Mouse (Mus musculus) liver, postnatal 0 days (tissue): ENCODE data around the gene Tyro3. TPM values are rescaled to one million over a fixed set of nuclear protein-coding genes. Genes with fewer than 3 reads are reported as not detected.

Experiments
- ATAC-seq: fragments of 200-750 bp; cut with Nextera tagmentation; 2 replicates; pipeline ENCODE4 v1.8.0; 2017; ENCODE audit warnings: mild to moderate bottlenecking, moderate library complexity
- DNase-seq: peaks from one replicate; pipeline ENCODE4 v3.0.0-alpha.2; 2016
- H3K27ac ChIP-seq: fragments of 300-500 bp; sonication (generic); 2 replicates; pipeline ENCODE4 v1.5.1; 2014; ENCODE audit warnings: antibody characterized with exemption, moderate library complexity, mild to moderate bottlenecking, low read depth
- H3K27me3 ChIP-seq: fragments of 300-500 bp; sonication (generic); 2 replicates; pipeline ENCODE4 v1.6.1; 2014; ENCODE audit warnings: low read length, control low read depth, mixed read lengths; ENCODE audit not compliant: insufficient read depth
- H3K36me3 ChIP-seq: fragments of 300-500 bp; sonication (generic); replicated peaks from 2 replicates; pipeline ENCODE4 v1.6.1; 2014; ENCODE audit warnings: mild to moderate bottlenecking, control low read depth, low read length, moderate library complexity, mixed read lengths; ENCODE audit not compliant: insufficient read depth
- H3K4me1 ChIP-seq: fragments of 300-500 bp; sonication (generic); 2 replicates; pipeline ENCODE4 v1.6.1; 2014; ENCODE audit warnings: antibody characterized with exemption, mild to moderate bottlenecking, control low read depth; ENCODE audit not compliant: insufficient read depth
- H3K4me2 ChIP-seq: fragments of 300-500 bp; sonication (generic); 2 replicates; pipeline ENCODE4 v1.6.1; 2014; ENCODE audit warnings: low read depth, mild to moderate bottlenecking, low read length, moderate library complexity, mixed read lengths
- H3K4me3 ChIP-seq: fragments of 300-500 bp; sonication (generic); 2 replicates; pipeline ENCODE4 v1.5.1; 2014; ENCODE audit warnings: low read depth, low read length
- H3K9ac ChIP-seq: fragments of 300-500 bp; sonication (generic); replicated peaks from 2 replicates; pipeline ENCODE4 v1.6.1; 2014; ENCODE audit warnings: mild to moderate bottlenecking, moderate library complexity
- H3K9me3 ChIP-seq: fragments of 300-500 bp; sonication (generic); 2 replicates; pipeline ENCODE4 v1.6.1; 2016; ENCODE audit warnings: mild to moderate bottlenecking, control low read depth, low read length, mixed read lengths
- CTCF ChIP-seq: sonication (generic); IDR thresholded peaks from 2 replicates; pipeline ENCODE4 v1.5.1; 2016; ENCODE audit warnings: antibody characterized with exemption, low read depth
- EP300 ChIP-seq: IDR thresholded peaks from 2 replicates; pipeline ENCODE4 v1.6.1; 2016; ENCODE audit warnings: antibody characterized with exemption, low read depth, mild to moderate bottlenecking
- WGBS: fragments of 180-500 bp; shearing (Covaris S2); extraction: QIAGEN DNeasy Blood & Tissue Kit; methylation state at CpG from one replicate; pipeline ENCODE4 v1.1.7; 2014; ENCODE audit not compliant: insufficient replicate concordance; 5-methylcytosine and 5-hydroxymethylcytosine counted together
- polyA plus RNA-seq: library from polyadenylated mRNA; unstranded; fragments of >200 nt; fragmentation: Nextera tagmentation; extraction: Ambion mirVana; gene quantifications from 2 replicates; pipeline ENCODE4 v1.2.1, GENCODE M21; 2015

Gene Tyro3
- polyA plus RNA-seq, 1 experiment from 2014 or later = 0.26 TPM

GRCm38 (mm10) chr2:119811490-119812146 lies 14.1 kb downstream of the Tyro3 start:
- no peak for DNase-seq
- 68% methylated on average over 14 of the region's 14 CpGs for WGBS
- no peak overlapping the region for H3K27ac ChIP-seq
- no peaks in the 10 kb centered on the region for H3K36me3 ChIP-seq
- no peaks in the 10 kb centered on the region for H3K9me3 ChIP-seq
- no peak for ATAC-seq
- no peak for TF ChIP-seq EP300
- no peak for TF ChIP-seq CTCF
- no peak overlapping the region for H3K4me2 ChIP-seq
- no peaks in the 10 kb centered on the region for H3K27me3 ChIP-seq
- no peak overlapping the region for H3K4me3 ChIP-seq
- H3K9ac ChIP-seq = no peak overlapping the region
- H3K4me1 ChIP-seq = no peaks in the 10 kb centered on the region; the same call in 1 of the 2 replicates

GRCm38 (mm10) chr2:119814376-119814933 lies 16.9 kb downstream of the Tyro3 start:
- Histone ChIP-seq H3K4me1 (no peaks in the 10 kb centered on the region), H3K27ac (no peak overlapping the region), H3K9me3 (no peaks in the 10 kb centered on the region), H3K4me3 (no peak overlapping the region), H3K4me2 (no peak overlapping the region), H3K9ac (no peak overlapping the region), H3K36me3 (no peaks in the 10 kb centered on the region), H3K27me3 (no peaks in the 10 kb centered on the region)
- DNase-seq (no peak), ATAC-seq (no peak)
- WGBS = 53% methylated on average over 7 of the region's 7 CpGs
- TF ChIP-seq CTCF = no peak
- no peak for TF ChIP-seq EP300

DNA sequence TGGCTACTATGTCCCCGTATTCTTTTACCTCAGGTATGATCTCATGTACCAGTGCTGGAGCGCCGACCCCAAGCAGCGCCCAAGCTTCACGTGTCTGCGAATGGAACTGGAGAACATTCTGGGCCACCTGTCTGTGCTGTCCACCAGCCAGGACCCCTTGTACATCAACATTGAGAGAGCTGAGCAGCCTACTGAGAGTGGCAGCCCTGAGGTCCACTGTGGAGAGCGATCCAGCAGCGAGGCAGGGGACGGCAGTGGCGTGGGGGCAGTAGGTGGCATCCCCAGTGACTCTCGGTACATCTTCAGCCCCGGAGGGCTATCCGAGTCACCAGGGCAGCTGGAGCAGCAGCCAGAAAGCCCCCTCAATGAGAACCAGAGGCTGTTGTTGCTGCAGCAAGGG lies 19.1 kb downstream of the Tyro3 start:
- WGBS = 88% methylated on average over 13 of the region's 13 CpGs
- H3K4me2 ChIP-seq = no peak overlapping the region
- H3K4me1 ChIP-seq = no peaks in the 10 kb centered on the region
- DNase-seq (no peak), ATAC-seq (no peak)
- H3K4me3 ChIP-seq = no peak overlapping the region
- H3K9ac ChIP-seq = no peak overlapping the region
- TF ChIP-seq EP300 (no peak), CTCF (no peak)
- no peaks in the 10 kb centered on the region for H3K9me3 ChIP-seq
- no peaks in the 10 kb centered on the region for H3K36me3 ChIP-seq
- H3K27me3 ChIP-seq = no peaks in the 10 kb centered on the region
- no peak overlapping the region for H3K27ac ChIP-seq

- H3K27ac ChIP-seq = no peak overlapping the region
- H3K4me1 ChIP-seq = no peaks in the 10 kb centered on the region
- no peak for TF ChIP-seq EP300
- TF ChIP-seq CTCF = no peak
- ATAC-seq (no peak), DNase-seq (no peak)
- 77% methylated on average over 5 of the region's 5 CpGs for WGBS
- H3K9me3 ChIP-seq = no peaks in the 10 kb centered on the region
- H3K4me2 ChIP-seq = no peak overlapping the region
- no peak overlapping the region for H3K9ac ChIP-seq
- H3K4me3 ChIP-seq = no peak overlapping the region
- H3K36me3 ChIP-seq = no peaks in the 10 kb centered on the region
- H3K27me3 ChIP-seq = no peaks in the 10 kb centered on the region
Observed at GRCm38 (mm10) chr2:119817047-119817446, 19.5 kb downstream of the Tyro3 start.

- 57% methylated on average over 9 of the region's 9 CpGs for WGBS
- Histone ChIP-seq H3K9ac (no peak overlapping the region), H3K36me3 (no peaks in the 10 kb centered on the region), H3K4me2 (no peak overlapping the region), H3K4me1 (no peaks in the 10 kb centered on the region), H3K4me3 (no peak overlapping the region), H3K27me3 (no peaks in the 10 kb centered on the region), H3K9me3 (no peaks in the 10 kb centered on the region), H3K27ac (no peak overlapping the region)
- no peak for TF ChIP-seq CTCF
- ATAC-seq = no peak
- DNase-seq = no peak
Observed at GRCm38 (mm10) chr2:119818668-119819272, 21.2 kb downstream of the Tyro3 start.

DNA sequence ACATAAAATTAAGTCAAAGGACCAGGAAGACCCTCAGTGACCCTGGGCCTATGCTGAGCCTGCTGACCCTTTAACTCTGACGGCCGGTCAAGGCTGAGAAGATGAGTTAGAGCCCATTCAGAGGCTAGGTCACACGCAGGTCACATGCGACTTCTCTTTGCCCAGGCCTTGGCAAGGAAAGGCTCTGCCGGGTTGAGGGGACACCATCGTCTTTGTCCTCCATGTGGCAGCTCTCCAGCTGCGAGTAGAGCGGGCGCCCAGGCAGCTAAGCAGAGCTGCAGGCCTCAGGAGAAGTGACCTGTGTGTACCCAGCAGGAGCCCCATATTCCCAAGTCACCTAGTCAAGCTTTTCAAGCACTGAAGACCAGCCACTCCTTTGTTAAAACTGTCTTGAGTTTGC lies 23.6 kb downstream of the Tyro3 start:
- Histone ChIP-seq H3K36me3 (no peaks in the 10 kb centered on the region), H3K27ac (no peak overlapping the region), H3K4me2 (no peak overlapping the region), H3K4me1 (no peaks in the 10 kb centered on the region), H3K9ac (no peak overlapping the region), H3K27me3 (no peaks in the 10 kb centered on the region), H3K9me3 (no peaks in the 10 kb centered on the region), H3K4me3 (no peak overlapping the region)
- no peak for DNase-seq
- WGBS = 88% methylated on average over 9 of the region's 9 CpGs
- no peak for ATAC-seq
- no peak for TF ChIP-seq CTCF
- TF ChIP-seq EP300 = no peak
